Mouse (Mus musculus): ENCODE measurements around the gene Noto. TPM values are rescaled to one million over a fixed set of nuclear protein-coding genes. Genes with fewer than 3 reads are reported as not detected.

Noto gene
- total RNA-seq (2014; rRNA removed): not detected in 2 replicates
- polyA plus RNA-seq (2012; rRNA removed): not detected in 2 replicates

- no peak within 1 kb of the TSS for H3K4me3 ChIP-seq (ENCODE audit: insufficient read depth, low read depth, low read length)
- H3K36me3 ChIP-seq (ENCODE audit: control insufficient read depth, insufficient read depth, low read length): no peaks in the 10 kb centered on the region
- no peak for DNase-seq (ENCODE audit: extremely low read depth, low read depth, low spot score)
- TF ChIP-seq CTCF (IDR thresholded peaks at IDR 0.05; ENCODE audit: low read depth, low read length): no peak
- TF ChIP-seq POLR2A (IDR thresholded peaks at IDR 0.05; ENCODE audit: extremely low read depth, insufficient read depth, low read length): no peak
- no peak within 1 kb of the TSS for H3K27ac ChIP-seq (replicated peaks; ENCODE audit: insufficient read depth, low read depth, low read length)
- H3K27me3 ChIP-seq (ENCODE audit: control insufficient read depth, insufficient read depth, low read length): peaks cover 4% of the 10 kb centered on the region
- no peaks in the 10 kb centered on the region for H3K4me1 ChIP-seq (ENCODE audit: control insufficient read depth, insufficient read depth, low read length)
- 25% methylated on average over 28 of the region's 28 CpGs for WGBS
- no peak within 1 kb of the TSS for H3K9ac ChIP-seq (ENCODE audit: low read depth, low read length)
- no peaks in the 10 kb centered on the region for H3K79me2 ChIP-seq (ENCODE audit: control insufficient read depth, insufficient read depth, low read length)
Observed at GRCm38 (mm10) chr6:85423836-85424379, at the start of gene Noto. Noto (plus strand) TSS chr6:85423886.

GRCm38 (mm10) chr6:85373951-85374733 lies 49.5 kb upstream of the Noto start, which contains the start of gene Rab11fip5:
Rab11fip5 (minus strand) TSS chr6:85374634.
- TF ChIP-seq CTCF (IDR thresholded peaks at IDR 0.05; ENCODE audit: low read depth, low read length) (no peak), POLR2A (IDR thresholded peaks at IDR 0.05; ENCODE audit: extremely low read depth, insufficient read depth, low read length) (no peak)
- no peaks in the 10 kb centered on the region for H3K36me3 ChIP-seq (ENCODE audit: control insufficient read depth, insufficient read depth, low read length)
- H3K27me3 ChIP-seq (ENCODE audit: control insufficient read depth, insufficient read depth, low read length): no peaks in the 10 kb centered on the region
- no peak for DNase-seq (ENCODE audit: extremely low read depth, low read depth, low spot score)
- no peak within 1 kb of the TSS for H3K27ac ChIP-seq (replicated peaks; ENCODE audit: insufficient read depth, low read depth, low read length)
- H3K79me2 ChIP-seq (ENCODE audit: control insufficient read depth, insufficient read depth, low read length): no peaks in the 10 kb centered on the region
- 6% methylated on average over 80 of the region's 80 CpGs for WGBS
- peaks cover 2% of the 10 kb centered on the region for H3K4me1 ChIP-seq (ENCODE audit: control insufficient read depth, insufficient read depth, low read length)
- H3K9ac ChIP-seq (ENCODE audit: low read depth, low read length): peak within 1 kb of the TSS; percentile 82
- peak within 1 kb of the TSS; percentile 90 for H3K4me3 ChIP-seq (ENCODE audit: insufficient read depth, low read depth, low read length)

- Histone ChIP-seq H3K4me1 (ENCODE audit: control insufficient read depth, insufficient read depth, low read length) (peaks cover 2% of the 10 kb centered on the region), H3K27me3 (ENCODE audit: control insufficient read depth, insufficient read depth, low read length) (no peaks in the 10 kb centered on the region), H3K9ac (ENCODE audit: low read depth, low read length) (peak overlapping the region; percentile 63), H3K4me3 (ENCODE audit: insufficient read depth, low read depth, low read length) (peak overlapping the region; percentile 90), H3K36me3 (ENCODE audit: control insufficient read depth, insufficient read depth, low read length) (no peaks in the 10 kb centered on the region), H3K27ac (replicated peaks; ENCODE audit: insufficient read depth, low read depth, low read length) (no peak overlapping the region), H3K79me2 (ENCODE audit: control insufficient read depth, insufficient read depth, low read length) (no peaks in the 10 kb centered on the region)
- TF ChIP-seq CTCF (IDR thresholded peaks at IDR 0.05; ENCODE audit: low read depth, low read length) (no peak), POLR2A (IDR thresholded peaks at IDR 0.05; ENCODE audit: extremely low read depth, insufficient read depth, low read length) (no peak)
- peak; percentile 82 for DNase-seq (ENCODE audit: extremely low read depth, low read depth, low spot score)
- under 1% methylated on average over 19 of the region's 19 CpGs for WGBS
Observed at GRCm38 (mm10) chr6:85374734-85375114, 49.0 kb upstream of the Noto start.

GRCm38 (mm10) chr6:85377066-85377734 lies 46.5 kb upstream of the Noto start:
- no peaks in the 10 kb centered on the region for H3K79me2 ChIP-seq (ENCODE audit: control insufficient read depth, insufficient read depth, low read length)
- H3K9ac ChIP-seq (ENCODE audit: low read depth, low read length): no peak overlapping the region
- DNase-seq (ENCODE audit: extremely low read depth, low read depth, low spot score): no peak
- H3K4me3 ChIP-seq (ENCODE audit: insufficient read depth, low read depth, low read length): no peak overlapping the region
- 83% methylated on average over 4 of the region's 4 CpGs for WGBS
- H3K27ac ChIP-seq (replicated peaks; ENCODE audit: insufficient read depth, low read depth, low read length): no peak overlapping the region
- H3K4me1 ChIP-seq (ENCODE audit: control insufficient read depth, insufficient read depth, low read length): peaks cover 2% of the 10 kb centered on the region
- TF ChIP-seq POLR2A (IDR thresholded peaks at IDR 0.05; ENCODE audit: extremely low read depth, insufficient read depth, low read length) (no peak), CTCF (IDR thresholded peaks at IDR 0.05; ENCODE audit: low read depth, low read length) (no peak)
- H3K27me3 ChIP-seq (ENCODE audit: control insufficient read depth, insufficient read depth, low read length): no peaks in the 10 kb centered on the region
- H3K36me3 ChIP-seq (ENCODE audit: control insufficient read depth, insufficient read depth, low read length): no peaks in the 10 kb centered on the region

GRCm38 (mm10) chr6:85377876-85378275 lies 45.8 kb upstream of the Noto start:
- H3K79me2 ChIP-seq (ENCODE audit: control insufficient read depth, insufficient read depth, low read length): no peaks in the 10 kb centered on the region
- no peak overlapping the region for H3K9ac ChIP-seq (ENCODE audit: low read depth, low read length)
- no peak for TF ChIP-seq POLR2A (IDR thresholded peaks at IDR 0.05; ENCODE audit: extremely low read depth, insufficient read depth, low read length)
- TF ChIP-seq CTCF (IDR thresholded peaks at IDR 0.05; ENCODE audit: low read depth, low read length): no peak
- DNase-seq (ENCODE audit: extremely low read depth, low read depth, low spot score): no peak
- H3K27me3 ChIP-seq (ENCODE audit: control insufficient read depth, insufficient read depth, low read length): no peaks in the 10 kb centered on the region
- no peak overlapping the region for H3K4me3 ChIP-seq (ENCODE audit: insufficient read depth, low read depth, low read length)
- no peaks in the 10 kb centered on the region for H3K36me3 ChIP-seq (ENCODE audit: control insufficient read depth, insufficient read depth, low read length)
- peaks cover 2% of the 10 kb centered on the region for H3K4me1 ChIP-seq (ENCODE audit: control insufficient read depth, insufficient read depth, low read length)
- H3K27ac ChIP-seq (replicated peaks; ENCODE audit: insufficient read depth, low read depth, low read length): no peak overlapping the region
- WGBS: 74% methylated on average over 5 of the region's 5 CpGs
